Mouse (Mus musculus) kidney, adult 2 months (tissue): ENCODE results near the gene Tm7sf3.

Experiments
- CTCF ChIP-seq: fragments of 200-500 bp; conservative IDR thresholded peaks from 2 replicates; pipeline ENCODE4 v1.5.1; 2011; ENCODE audit warnings: low read depth, mild to moderate bottlenecking, control low read depth, low read length, moderate library complexity, mixed read lengths; ENCODE audit not compliant: insufficient read depth, insufficient read length
- POLR2A ChIP-seq: fragments of 200-500 bp; IDR thresholded peaks from one replicate; pipeline ENCODE4 v1.6.1; 2011; ENCODE audit warnings: low read depth, low read length, control low read depth

DNA sequence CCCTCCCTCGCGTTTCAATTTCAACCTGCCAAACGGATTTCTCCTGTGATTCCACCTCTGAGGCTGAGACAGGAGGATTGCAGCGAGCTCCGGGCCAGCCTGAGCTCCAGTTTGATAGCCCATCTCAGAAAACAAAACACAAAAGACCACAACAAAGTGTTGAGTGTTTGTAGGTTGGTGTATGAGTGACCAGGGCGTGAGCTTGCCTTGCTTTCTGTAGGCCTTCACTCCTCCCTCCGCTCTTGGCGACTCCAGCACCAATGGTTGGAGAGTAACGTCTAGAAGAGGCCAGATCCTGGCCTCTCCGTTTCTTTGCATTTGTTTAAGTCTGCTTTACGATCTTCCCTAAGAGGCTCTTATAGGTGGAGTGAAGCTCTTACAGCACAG, 553 bp upstream of the Tm7sf3 start:
- TF ChIP-seq POLR2A (no peak), CTCF (no peak)
